Mouse (Mus musculus): ENCODE data around the gene Ugt1a6a.

- TF ChIP-seq CTCF (IDR thresholded peaks at IDR 0.05; ENCODE audit: low read depth, low read length) (no peak), POLR2A (IDR thresholded peaks at IDR 0.05; ENCODE audit: borderline replicate concordance, low read depth, low read length) (no peak)
Measured at GRCm38 (mm10) chr1:88232664-88233380, 98.2 kb downstream of the Ugt1a6a start.

All from bone marrow macrophage, adult 2 months (primary cell).